Mouse (Mus musculus) cortical plate, adult 2 months (tissue): Measurements from ENCODE around the gene Ccdc125.

ENCODE experiments used
- CTCF ChIP-seq: fragments of 200-500 bp; IDR thresholded peaks from 2 replicates; pipeline ENCODE4 v1.5.1; 2011; ENCODE audit warnings: mild to moderate bottlenecking, control low read depth, low read length; ENCODE audit not compliant: insufficient read depth; ENCODE audit errors: extremely low read depth
- POLR2A ChIP-seq: fragments of 200-500 bp; IDR thresholded peaks from 2 replicates; pipeline ENCODE4 v1.6.1; 2011; ENCODE audit warnings: mild to moderate bottlenecking, low read length, control low read depth; ENCODE audit not compliant: insufficient read depth; ENCODE audit errors: extremely low read depth

DNA sequence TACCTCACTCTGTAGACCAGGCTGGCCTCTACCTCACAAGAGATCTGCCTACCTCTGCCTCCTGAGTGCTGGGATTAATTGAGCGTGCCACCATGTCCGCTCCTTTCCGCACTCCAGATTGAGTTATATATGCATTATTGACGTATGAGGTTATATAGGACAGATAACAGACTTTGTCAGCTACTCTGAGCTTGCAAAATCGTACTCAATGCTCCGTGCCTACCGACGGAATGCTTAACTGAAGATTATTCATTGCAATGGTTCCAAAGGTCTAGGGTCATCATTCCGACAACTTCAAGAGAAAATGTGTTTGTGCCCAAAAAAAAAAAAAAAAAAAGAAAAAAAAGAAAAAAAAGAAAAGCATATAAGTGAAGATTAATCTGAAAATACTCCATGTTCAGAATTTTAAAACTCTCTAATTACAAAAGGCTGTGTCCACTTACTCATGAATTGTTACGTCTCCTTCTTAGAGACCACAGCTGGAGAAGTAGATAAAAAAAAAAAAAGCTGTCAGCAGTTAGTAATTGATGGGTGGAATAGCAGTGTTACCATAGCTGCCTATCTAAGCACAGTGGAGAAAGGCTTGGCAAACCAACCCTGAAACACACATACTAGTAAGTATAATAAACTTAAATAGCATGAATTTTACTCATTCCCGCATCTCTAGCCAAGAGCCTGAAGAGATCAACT lies 74.0 kb downstream of the Ccdc125 start:
- no peak for TF ChIP-seq CTCF
- TF ChIP-seq POLR2A: no peak
